Mouse (Mus musculus): ENCODE data around the gene Pxylp1.

GRCm38 (mm10) chr9:96795399-96795928 is 97.0 kb downstream of the Pxylp1 start:
- no peak for TF ChIP-seq CTCF (IDR thresholded peaks at IDR 0.05; ENCODE audit: extremely low read depth, insufficient read depth, insufficient read length, insufficient replicate concordance)
- TF ChIP-seq POLR2A (IDR thresholded peaks at IDR 0.05; ENCODE audit: low read depth, low read length): no peak

Measured in spleen, adult 2 months (tissue).